Mouse (Mus musculus) hindbrain, embryonic 12.5 days (tissue): ENCODE data around the gene Ebf4. TPM values are rescaled to one million over a fixed set of nuclear protein-coding genes. Genes with fewer than 3 reads are reported as not detected.

Source experiments
- ATAC-seq: fragments of 200-750 bp; cut with Nextera tagmentation; 2 replicates; pipeline ENCODE4 v1.8.0; 2017; ENCODE audit warnings: moderate TSS enrichment; ENCODE audit not compliant: low FRiP score
- H3K27ac ChIP-seq: fragments of 300-500 bp; sonication (generic); 2 replicates; pipeline ENCODE4 v1.5.1; 2016; ENCODE audit warnings: mild to moderate bottlenecking
- H3K27me3 ChIP-seq: fragments of 300-500 bp; sonication (generic); 2 replicates; pipeline ENCODE4 v1.6.1; 2016; ENCODE audit warnings: mild to moderate bottlenecking
- H3K36me3 ChIP-seq: fragments of 300-500 bp; sonication (generic); 2 replicates; pipeline ENCODE4 v1.6.1; 2016; ENCODE audit warnings: mild to moderate bottlenecking
- H3K4me1 ChIP-seq: fragments of 300-500 bp; sonication (generic); 2 replicates; pipeline ENCODE4 v1.6.1; 2016
- H3K4me2 ChIP-seq: fragments of 300-500 bp; sonication (generic); replicated peaks from 2 replicates; pipeline ENCODE4 v1.6.1; 2016; ENCODE audit warnings: mild to moderate bottlenecking
- H3K4me3 ChIP-seq: fragments of 300-500 bp; sonication (generic); 2 replicates; pipeline ENCODE4 v1.5.1; 2016; ENCODE audit warnings: mild to moderate bottlenecking
- H3K9ac ChIP-seq: fragments of 300-500 bp; sonication (generic); 2 replicates; pipeline ENCODE4 v1.6.1; 2016; ENCODE audit warnings: mild to moderate bottlenecking, moderate library complexity
- H3K9me3 ChIP-seq: fragments of 300-500 bp; sonication (generic); replicated peaks from 2 replicates; pipeline ENCODE4 v1.6.1; 2016; ENCODE audit warnings: mild to moderate bottlenecking
- WGBS: fragments of 180-500 bp; shearing (Covaris S2); methylation state at CpG from one replicate; pipeline ENCODE4 v1.1.7; 2016; 5-methylcytosine and 5-hydroxymethylcytosine counted together
- polyA plus RNA-seq: library from polyadenylated mRNA; unstranded; fragments of >200 nt; fragmentation: Nextera tagmentation; extraction: Ambion mirVana; gene quantifications from 2 replicates; pipeline ENCODE4 v1.2.1, GENCODE M21; 2016

The Ebf4 gene
- polyA plus RNA-seq: 3.4 TPM in 2 replicates

DNA sequence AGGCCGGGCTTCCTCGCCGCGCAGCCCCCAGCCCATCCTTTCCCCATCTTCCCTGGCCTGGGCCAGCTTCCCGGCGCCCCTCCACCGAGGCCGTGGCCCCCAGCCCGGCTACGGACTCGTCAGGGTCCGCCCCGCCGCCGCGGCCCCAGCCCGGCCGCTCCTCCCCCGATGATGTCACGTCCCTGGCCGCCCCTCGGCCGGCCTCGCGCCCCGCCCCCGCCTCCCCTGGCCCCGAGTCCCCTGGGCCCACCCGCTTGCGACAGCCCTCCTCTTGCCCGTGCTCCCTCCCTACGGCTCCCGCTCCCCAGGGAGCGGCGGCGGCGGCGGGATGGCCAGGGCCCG, at the start of gene Ebf4:
Gene Ebf4, plus strand, starts transcription at position 234 of the 342 bp plus-strand sequence.
- 2% methylated on average over 39 of the region's 39 CpGs for WGBS
- H3K4me2 ChIP-seq: peak within 1 kb of the TSS; percentile 66
- peaks cover 41% of the 10 kb centered on the region for H3K4me1 ChIP-seq

DNA sequence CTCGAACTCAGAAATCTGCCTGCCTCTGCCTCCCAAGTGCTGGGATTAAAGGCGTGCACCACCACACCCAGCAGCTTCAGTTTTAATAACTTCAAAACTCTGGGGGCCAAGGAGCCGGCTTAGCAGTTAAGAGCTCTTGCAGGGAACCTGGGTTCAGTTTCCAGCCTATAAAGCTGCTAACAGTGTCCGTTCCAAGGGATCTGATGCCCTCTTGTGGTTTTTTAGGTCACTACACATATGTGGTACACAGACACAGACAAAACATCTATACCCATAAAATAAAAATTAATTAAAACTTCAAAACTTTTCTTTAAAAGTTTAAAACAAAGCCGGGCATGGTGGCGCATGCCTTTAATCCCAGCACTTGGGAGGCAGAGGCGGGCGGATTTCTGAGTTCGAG, 48.1 kb upstream of the Ebf4 start:
- Histone ChIP-seq H3K9ac (no peak overlapping the region), H3K27ac (no peak overlapping the region), H3K4me1 (no peaks in the 10 kb centered on the region), H3K27me3 (no peaks in the 10 kb centered on the region; the same call in 1 of the 2 replicates), H3K36me3 (no peaks in the 10 kb centered on the region), H3K4me3 (no peak overlapping the region), H3K4me2 (no peak overlapping the region), H3K9me3 (no peaks in the 10 kb centered on the region)
- WGBS: 49% methylated on average over 9 of the region's 9 CpGs
- no peak for ATAC-seq

More for the DNA sequence above, at the start of gene Ebf4:
- H3K27me3 ChIP-seq: peaks cover 21% of the 10 kb centered on the region
- H3K9ac ChIP-seq: peak within 1 kb of the TSS; percentile 74
- H3K9me3 ChIP-seq: no peaks in the 10 kb centered on the region
- H3K36me3 ChIP-seq: no peaks in the 10 kb centered on the region
- H3K27ac ChIP-seq: peak within 1 kb of the TSS; percentile 81
- ATAC-seq: peak; percentile 68
- peak within 1 kb of the TSS; percentile 65 for H3K4me3 ChIP-seq

DNA sequence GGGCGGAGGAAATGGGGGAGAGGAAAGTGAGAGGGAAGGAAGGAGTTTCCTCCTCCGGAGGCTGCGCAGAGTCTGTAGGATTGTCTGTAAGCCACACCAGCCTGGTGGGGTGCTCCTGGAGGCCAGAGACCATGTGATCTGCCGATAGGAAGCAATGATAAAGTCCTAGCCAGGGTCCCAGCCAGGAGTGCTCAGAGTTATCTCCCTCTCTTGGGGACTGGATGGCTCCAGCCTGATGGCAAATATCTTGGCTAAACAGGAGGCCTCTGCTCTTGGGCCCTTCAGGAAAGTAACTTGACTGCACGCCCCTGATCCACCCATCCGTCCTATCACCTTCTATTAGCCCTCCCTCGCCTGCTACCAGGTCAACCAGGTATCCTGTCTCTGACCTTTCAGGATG, 46.7 kb upstream of the Ebf4 start:
- no peak for ATAC-seq
- H3K4me3 ChIP-seq: no peak overlapping the region
- no peak overlapping the region for H3K9ac ChIP-seq
- H3K9me3 ChIP-seq: no peaks in the 10 kb centered on the region
- no peak overlapping the region for H3K27ac ChIP-seq
- no peaks in the 10 kb centered on the region for H3K36me3 ChIP-seq
- no peak overlapping the region for H3K4me2 ChIP-seq
- no peaks in the 10 kb centered on the region for H3K4me1 ChIP-seq
- 80% methylated on average over 7 of the region's 7 CpGs for WGBS
- no peaks in the 10 kb centered on the region; the same call in 1 of the 2 replicates for H3K27me3 ChIP-seq

GRCm38 (mm10) chr2:130256762-130257161, 38.2 kb upstream of the Ebf4 start:
- H3K4me3 ChIP-seq: no peak overlapping the region
- H3K9me3 ChIP-seq: no peaks in the 10 kb centered on the region
- WGBS: 90% methylated on average over 4 of the region's 4 CpGs
- no peak overlapping the region for H3K9ac ChIP-seq
- no peak overlapping the region for H3K4me2 ChIP-seq
- no peaks in the 10 kb centered on the region for H3K4me1 ChIP-seq
- no peak for ATAC-seq
- no peak overlapping the region for H3K27ac ChIP-seq
- H3K27me3 ChIP-seq: no peaks in the 10 kb centered on the region
- no peaks in the 10 kb centered on the region for H3K36me3 ChIP-seq

DNA sequence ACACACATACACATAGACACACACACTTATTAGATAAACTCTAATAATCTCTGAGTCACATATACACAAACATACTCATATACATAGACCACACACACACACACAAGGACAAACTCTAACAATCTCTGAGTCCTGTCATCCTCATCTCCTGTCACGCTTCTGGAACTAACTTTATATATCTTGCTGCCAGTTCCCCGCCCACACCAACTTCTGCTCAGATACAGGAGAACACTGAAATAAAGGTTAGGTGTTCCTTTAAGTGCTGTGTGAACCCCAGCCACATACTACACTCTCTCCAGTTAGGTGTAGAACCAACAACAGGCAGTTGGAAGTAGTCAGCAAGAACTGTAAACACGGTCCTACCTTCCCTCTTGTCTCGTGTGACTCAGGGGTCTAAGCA, 34.1 kb upstream of the Ebf4 start:
- Histone ChIP-seq H3K36me3 (no peaks in the 10 kb centered on the region), H3K27me3 (no peaks in the 10 kb centered on the region), H3K9ac (no peak overlapping the region), H3K9me3 (no peaks in the 10 kb centered on the region), H3K4me2 (no peak overlapping the region), H3K27ac (no peak overlapping the region), H3K4me3 (no peak overlapping the region), H3K4me1 (no peaks in the 10 kb centered on the region)
- WGBS: 91% methylated on average over 4 of the region's 4 CpGs
- ATAC-seq: no peak

- WGBS: 89% methylated on average over 2 of the region's 2 CpGs
- H3K4me1 ChIP-seq: no peaks in the 10 kb centered on the region
- no peaks in the 10 kb centered on the region for H3K27me3 ChIP-seq
- ATAC-seq: no peak
- H3K9me3 ChIP-seq: no peaks in the 10 kb centered on the region
- H3K9ac ChIP-seq: no peak overlapping the region
- no peak overlapping the region for H3K27ac ChIP-seq
- H3K4me2 ChIP-seq: no peak overlapping the region
- no peak overlapping the region for H3K4me3 ChIP-seq
- H3K36me3 ChIP-seq: no peaks in the 10 kb centered on the region
These were observed 33.1 kb upstream of the Ebf4 start for GRCm38 (mm10) chr2:130261914-130262313.

DNA sequence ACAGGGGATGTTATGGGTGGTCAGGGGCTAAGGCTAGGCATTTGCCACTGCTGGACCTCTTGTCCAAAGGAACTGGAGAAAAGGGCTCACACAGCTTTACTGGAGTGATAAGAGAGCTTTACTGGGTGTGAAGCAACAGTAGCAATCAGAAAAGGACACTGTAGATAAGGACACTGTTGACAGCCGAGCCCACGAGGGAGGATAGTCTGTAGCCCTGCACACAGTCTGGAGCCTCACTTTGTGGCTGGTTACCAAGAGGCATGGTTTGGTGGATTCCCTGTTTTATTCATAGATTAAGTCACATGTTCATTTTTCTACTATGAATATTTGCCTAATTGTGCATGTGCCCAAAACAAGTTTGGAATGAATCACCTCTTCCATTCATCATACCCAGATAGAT, 32.6 kb upstream of the Ebf4 start:
- no peak overlapping the region for H3K27ac ChIP-seq
- no peaks in the 10 kb centered on the region for H3K27me3 ChIP-seq
- H3K4me1 ChIP-seq: no peaks in the 10 kb centered on the region
- no peak overlapping the region for H3K4me2 ChIP-seq
- no peak overlapping the region for H3K9ac ChIP-seq
- H3K4me3 ChIP-seq: no peak overlapping the region
- no peaks in the 10 kb centered on the region for H3K36me3 ChIP-seq
- no peaks in the 10 kb centered on the region for H3K9me3 ChIP-seq
- WGBS: 88% methylated on average over 2 of the region's 2 CpGs
- ATAC-seq: no peak

GRCm38 (mm10) chr2:130265520-130265919, 29.4 kb upstream of the Ebf4 start:
- Histone ChIP-seq H3K4me1 (no peaks in the 10 kb centered on the region), H3K9me3 (no peaks in the 10 kb centered on the region), H3K4me3 (no peak overlapping the region), H3K27me3 (no peaks in the 10 kb centered on the region), H3K36me3 (no peaks in the 10 kb centered on the region), H3K27ac (no peak overlapping the region), H3K4me2 (no peak overlapping the region), H3K9ac (no peak overlapping the region)
- ATAC-seq: no peak
- WGBS: 95% methylated on average over 1 of the region's 1 CpGs

DNA sequence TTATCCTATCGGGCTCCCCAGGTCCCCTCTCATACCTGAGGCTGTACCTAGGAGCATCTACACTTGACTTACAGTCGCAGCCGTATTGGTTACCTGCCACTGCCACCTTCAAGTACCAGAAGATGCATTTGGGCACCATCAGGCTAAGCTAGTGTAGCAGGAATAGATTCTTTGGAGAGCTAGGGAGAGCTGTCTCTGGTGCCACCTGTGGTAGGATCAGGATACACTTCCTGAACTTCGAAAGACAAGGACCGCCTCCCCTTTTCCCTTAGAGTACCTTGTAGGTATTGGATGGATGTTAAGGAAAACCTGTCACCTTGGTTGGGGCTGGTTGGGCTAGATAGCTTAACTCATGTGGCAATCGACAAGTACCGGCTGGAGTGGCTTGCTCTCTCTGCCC, 26.9 kb upstream of the Ebf4 start:
- H3K36me3 ChIP-seq: no peaks in the 10 kb centered on the region
- no peak for ATAC-seq
- no peak overlapping the region for H3K9ac ChIP-seq
- H3K4me2 ChIP-seq: no peak overlapping the region
- 76% methylated on average over 7 of the region's 7 CpGs for WGBS
- H3K4me3 ChIP-seq: no peak overlapping the region
- no peaks in the 10 kb centered on the region for H3K27me3 ChIP-seq
- peaks cover 3% of the 10 kb centered on the region; the same call in 1 of the 2 replicates for H3K4me1 ChIP-seq
- H3K27ac ChIP-seq: no peak overlapping the region
- no peaks in the 10 kb centered on the region for H3K9me3 ChIP-seq

DNA sequence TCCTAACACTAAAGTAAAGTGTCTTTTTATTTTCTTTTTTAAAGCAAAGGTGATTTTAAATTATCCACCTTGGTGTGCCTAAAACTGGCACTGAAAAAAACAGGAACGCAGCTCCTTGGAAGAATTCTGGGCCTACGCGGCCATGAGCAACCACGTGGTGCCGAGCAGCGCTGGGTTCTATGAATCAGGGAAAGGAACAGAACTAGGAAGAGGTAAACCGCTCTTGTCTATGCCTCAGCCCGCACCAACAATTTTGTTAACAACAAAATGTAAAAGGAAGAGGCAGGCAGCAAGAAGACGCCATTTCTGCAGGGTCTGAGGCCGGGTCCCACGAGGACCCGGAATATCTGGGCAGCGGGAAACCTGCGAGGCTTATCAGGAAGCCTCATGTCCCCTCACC, 21.2 kb upstream of the Ebf4 start:
- under 1% methylated on average over 14 of the region's 14 CpGs for WGBS

GRCm38 (mm10) chr2:130274149-130274861, 20.7 kb upstream of the Ebf4 start, which contains the start of gene Nop56:
Gene Nop56 (plus strand): TSS chr2:130274430.
- no peaks in the 10 kb centered on the region for H3K9me3 ChIP-seq
- peak within 1 kb of the TSS; percentile 95 for H3K27ac ChIP-seq
- peaks cover 28% of the 10 kb centered on the region for H3K4me1 ChIP-seq
- peak within 1 kb of the TSS; percentile 95 for H3K4me3 ChIP-seq
- WGBS: under 1% methylated on average over 68 of the region's 68 CpGs
- peak within 1 kb of the TSS; percentile 91 for H3K9ac ChIP-seq
- peak within 1 kb of the TSS; percentile 89 for H3K4me2 ChIP-seq
- peaks cover 38% of the 10 kb centered on the region for H3K36me3 ChIP-seq
- H3K27me3 ChIP-seq: no peaks in the 10 kb centered on the region
- ATAC-seq: peak; percentile 97

More for the DNA sequence above, 21.2 kb upstream of the Ebf4 start:
- Histone ChIP-seq H3K36me3 (peaks cover 35% of the 10 kb centered on the region), H3K4me3 (peak overlapping the region; percentile 95), H3K9me3 (no peaks in the 10 kb centered on the region), H3K4me1 (peaks cover 28% of the 10 kb centered on the region), H3K27ac (peak overlapping the region; percentile 89), H3K27me3 (no peaks in the 10 kb centered on the region), H3K9ac (peak overlapping the region; percentile 82), H3K4me2 (peak overlapping the region; percentile 89)
- peak; percentile 38 for ATAC-seq

DNA sequence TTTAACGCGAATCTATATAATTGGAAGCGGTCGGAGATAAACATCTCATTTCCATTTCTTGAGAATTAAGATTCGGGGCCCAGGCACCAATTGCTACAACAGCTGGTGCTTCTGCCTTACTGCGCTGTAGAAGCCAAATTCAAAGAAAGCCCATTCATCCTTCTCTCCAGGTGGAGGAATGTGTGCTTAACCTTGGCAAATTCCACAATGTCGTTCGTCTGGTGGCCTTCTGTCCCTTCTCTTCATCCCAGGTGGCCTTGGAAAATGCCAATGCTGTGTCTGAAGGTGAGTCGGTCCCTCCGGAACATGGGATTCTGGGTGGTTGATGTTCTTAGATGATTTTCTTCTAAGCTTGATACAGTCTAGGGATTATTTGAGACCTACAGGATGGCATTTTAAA, 20.1 kb upstream of the Ebf4 start:
- peak overlapping the region; percentile 95 for H3K4me3 ChIP-seq
- no peaks in the 10 kb centered on the region for H3K27me3 ChIP-seq
- H3K4me1 ChIP-seq: peaks cover 28% of the 10 kb centered on the region
- H3K27ac ChIP-seq: peak overlapping the region; percentile 95
- H3K36me3 ChIP-seq: peaks cover 43% of the 10 kb centered on the region
- peak overlapping the region; percentile 91 for H3K9ac ChIP-seq
- H3K4me2 ChIP-seq: peak overlapping the region; percentile 89
- 3% methylated on average over 10 of the region's 10 CpGs for WGBS
- ATAC-seq: no peak
- H3K9me3 ChIP-seq: no peaks in the 10 kb centered on the region

- Histone ChIP-seq H3K27ac (no peak overlapping the region), H3K27me3 (no peaks in the 10 kb centered on the region), H3K4me1 (peaks cover 28% of the 10 kb centered on the region), H3K4me2 (peak overlapping the region; percentile 89), H3K9me3 (no peaks in the 10 kb centered on the region), H3K9ac (peak overlapping the region; percentile 91; the same call in 1 of the 2 replicates), H3K4me3 (peak overlapping the region; percentile 95), H3K36me3 (peaks cover 51% of the 10 kb centered on the region)
- ATAC-seq: no peak
- WGBS: 49% methylated on average over 6 of the region's 6 CpGs
These were observed 19.3 kb upstream of the Ebf4 start for GRCm38 (mm10) chr2:130275649-130276048.
